Mouse (Mus musculus) limb, embryonic 14.5 days (tissue): ENCODE data around the gene Pde3a. TPM values are rescaled to one million over a fixed set of nuclear protein-coding genes. Genes with fewer than 3 reads are reported as not detected.

Experiments used
- ATAC-seq: fragments of 200-750 bp; cut with Nextera tagmentation; 2 replicates; pipeline ENCODE4 v1.8.0; 2017; ENCODE audit warnings: low read depth, moderate number of reproducible peaks, moderate TSS enrichment; ENCODE audit not compliant: low FRiP score
- DNase-seq: peaks from one replicate; pipeline ENCODE4 v3.0.0-alpha.2; 2015; ENCODE audit warnings: low spot score
- H3K27ac ChIP-seq: fragments of 300-500 bp; sonication (generic); replicated peaks from 2 replicates; pipeline ENCODE4 v1.5.1; 2014; ENCODE audit warnings: low read depth, mild to moderate bottlenecking, low read length, moderate library complexity, mixed read lengths
- H3K27me3 ChIP-seq: fragments of 300-500 bp; sonication (generic); 2 replicates; pipeline ENCODE4 v1.6.1; 2014; ENCODE audit warnings: low read length, mixed read lengths; ENCODE audit not compliant: control insufficient read depth, insufficient read depth
- H3K36me3 ChIP-seq: fragments of 300-500 bp; sonication (generic); 2 replicates; pipeline ENCODE4 v1.6.1; 2014; ENCODE audit warnings: mild to moderate bottlenecking, low read length, moderate library complexity, mixed read lengths; ENCODE audit not compliant: control insufficient read depth, insufficient read depth
- H3K4me1 ChIP-seq: fragments of 300-500 bp; sonication (generic); 2 replicates; pipeline ENCODE4 v1.6.1; 2014; ENCODE audit warnings: antibody characterized with exemption, low read length, mixed read lengths; ENCODE audit not compliant: control insufficient read depth, insufficient read depth
- H3K4me2 ChIP-seq: fragments of 300-500 bp; sonication (generic); replicated peaks from 2 replicates; pipeline ENCODE4 v1.6.1; 2014; ENCODE audit warnings: low read depth, mild to moderate bottlenecking, low read length, moderate library complexity; ENCODE audit not compliant: severe bottlenecking
- H3K4me3 ChIP-seq: fragments of 300-500 bp; sonication (generic); replicated peaks from 2 replicates; pipeline ENCODE4 v1.5.1; 2014; ENCODE audit warnings: low read length
- H3K9ac ChIP-seq: fragments of 300-500 bp; sonication (generic); 2 replicates; pipeline ENCODE4 v1.6.1; 2014; ENCODE audit warnings: mild to moderate bottlenecking, low read depth, low read length, moderate library complexity; ENCODE audit not compliant: severe bottlenecking
- H3K9me3 ChIP-seq: fragments of 300-500 bp; sonication (generic); 2 replicates; pipeline ENCODE4 v1.6.1; 2016; ENCODE audit warnings: low read length; ENCODE audit not compliant: control insufficient read depth
- POLR2A ChIP-seq: fragments of 200-500 bp; IDR thresholded peaks from 2 replicates; pipeline ENCODE4 v1.8.0; 2012; ENCODE audit warnings: inconsistent platforms, mild to moderate bottlenecking, moderate library complexity, borderline replicate concordance; ENCODE audit not compliant: insufficient read depth, insufficient read length; ENCODE audit errors: extremely low read depth
- WGBS: fragments of 180-500 bp; shearing (Covaris S2); extraction: QIAGEN DNeasy Blood & Tissue Kit; methylation state at CpG from one replicate; pipeline ENCODE4 v1.1.7; 2014; 5-methylcytosine and 5-hydroxymethylcytosine counted together
- polyA plus RNA-seq, 2 experiments: library from polyadenylated mRNA; depleted of rRNA in 1 of 2; stranded (reverse) in 1 of 2; unstranded in 1 of 2; fragments of >200 nt; fragmentation: Nextera tagmentation in 1 of 2; extraction: Ambion mirVana in 1 of 2; gene quantifications; 2 replicates each; pipeline versions ENCODE4 v1.2.1 to v1.2.3; 2012 to 2014

Gene Pde3a
- polyA plus RNA-seq, 2 experiments: 4.6 to 5.2 TPM

DNA sequence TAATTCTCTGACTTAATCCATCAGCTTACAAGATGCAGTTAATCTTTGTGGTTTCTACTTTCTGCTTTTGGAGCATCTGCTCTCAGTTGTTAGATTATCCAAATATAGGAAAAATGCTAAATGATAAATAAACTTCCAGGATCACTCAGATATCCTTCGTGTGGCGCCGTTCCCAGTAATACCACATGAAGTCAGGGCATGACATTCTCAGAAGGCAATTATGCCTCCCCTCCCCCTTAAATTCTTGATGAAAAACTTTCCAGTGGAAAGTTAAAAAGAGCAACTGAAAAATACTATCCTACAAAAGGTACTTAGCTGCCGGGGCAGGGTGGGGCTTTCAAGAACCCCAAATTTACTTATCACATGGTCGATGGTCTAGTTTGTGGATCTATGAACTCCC is 161.8 kb downstream of the Pde3a start:
- H3K4me3 ChIP-seq: no peak overlapping the region
- H3K4me2 ChIP-seq: no peak overlapping the region
- WGBS: 82% methylated on average over 5 of the region's 5 CpGs
- H3K4me1 ChIP-seq: no peaks in the 10 kb centered on the region
- no peaks in the 10 kb centered on the region for H3K27me3 ChIP-seq
- no peaks in the 10 kb centered on the region for H3K36me3 ChIP-seq
- H3K27ac ChIP-seq: no peak overlapping the region
- H3K9me3 ChIP-seq: no peaks in the 10 kb centered on the region
- no peak for DNase-seq
- H3K9ac ChIP-seq: no peak overlapping the region
- no peak for TF ChIP-seq POLR2A
- ATAC-seq: no peak

DNA sequence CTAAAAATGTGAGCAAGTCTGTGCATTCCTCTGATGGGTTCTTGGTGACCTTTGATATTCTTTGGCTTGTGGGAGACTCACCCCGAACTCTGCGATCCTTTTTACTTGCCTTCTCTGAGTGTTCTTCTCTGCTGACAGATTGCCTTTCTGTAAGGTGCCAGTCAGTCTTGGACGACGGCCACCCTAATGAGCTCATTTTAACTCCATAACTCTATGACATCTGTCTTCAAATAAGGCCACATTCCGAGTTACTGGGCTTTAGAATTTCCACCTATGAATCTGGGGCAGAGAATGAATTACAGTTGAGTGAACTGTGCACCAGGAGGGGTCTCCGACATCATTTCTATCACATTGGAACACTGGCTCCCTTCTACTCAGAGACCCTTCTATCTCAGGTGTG is 176.0 kb downstream of the Pde3a start:
- Histone ChIP-seq H3K4me2 (no peak overlapping the region), H3K9ac (no peak overlapping the region), H3K9me3 (no peaks in the 10 kb centered on the region), H3K4me1 (no peaks in the 10 kb centered on the region), H3K27me3 (no peaks in the 10 kb centered on the region), H3K36me3 (no peaks in the 10 kb centered on the region), H3K27ac (no peak overlapping the region), H3K4me3 (no peak overlapping the region)
- ATAC-seq (no peak), DNase-seq (no peak)
- 79% methylated on average over 6 of the region's 6 CpGs for WGBS
- no peak for TF ChIP-seq POLR2A

DNA sequence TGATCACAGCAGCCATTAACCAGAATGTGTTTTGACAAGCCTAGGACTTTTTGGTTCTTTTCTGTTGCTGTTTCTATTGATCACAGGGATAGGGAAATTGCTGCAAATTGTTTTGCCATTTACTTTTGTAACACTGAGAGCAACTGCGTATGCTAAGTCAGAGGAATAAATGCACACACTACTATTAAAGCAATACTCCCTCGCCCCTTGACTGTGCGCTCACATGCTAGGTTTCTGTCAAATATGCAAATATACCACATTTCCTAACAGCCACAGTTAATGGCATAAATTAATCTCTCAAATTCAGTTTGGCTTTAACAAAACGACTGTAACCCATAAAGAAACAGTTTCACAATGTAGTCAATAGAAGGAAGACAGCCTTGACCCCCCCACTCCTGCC is 179.5 kb downstream of the Pde3a start:
- Histone ChIP-seq H3K9me3 (no peaks in the 10 kb centered on the region), H3K36me3 (no peaks in the 10 kb centered on the region), H3K27ac (no peak overlapping the region), H3K9ac (no peak overlapping the region), H3K4me3 (no peak overlapping the region), H3K4me2 (no peak overlapping the region), H3K4me1 (no peaks in the 10 kb centered on the region), H3K27me3 (no peaks in the 10 kb centered on the region)
- DNase-seq (no peak), ATAC-seq (no peak)
- WGBS: 83% methylated on average over 4 of the region's 4 CpGs
- no peak for TF ChIP-seq POLR2A

DNA sequence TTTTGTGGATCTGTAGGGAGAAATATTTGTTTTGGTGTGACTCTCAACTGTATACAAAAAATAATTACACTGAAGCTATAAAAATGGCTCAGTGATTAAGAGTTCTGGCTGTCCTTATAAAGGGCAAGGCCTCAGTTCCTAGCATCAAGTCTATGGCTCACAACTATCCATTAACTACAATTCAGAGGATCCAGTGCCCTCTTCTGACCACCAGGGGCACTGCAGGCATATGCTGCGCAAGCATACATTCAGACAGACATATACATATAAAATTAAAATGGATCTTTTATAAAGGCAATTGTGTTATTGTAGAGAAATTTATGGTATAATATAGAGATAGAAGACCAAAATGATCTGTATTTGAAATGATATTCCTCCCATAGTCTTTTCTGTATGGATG is 181.1 kb downstream of the Pde3a start:
- H3K4me3 ChIP-seq: no peak overlapping the region
- DNase-seq (no peak), ATAC-seq (no peak)
- H3K9me3 ChIP-seq: no peaks in the 10 kb centered on the region
- peaks cover 7% of the 10 kb centered on the region for H3K4me1 ChIP-seq
- no peaks in the 10 kb centered on the region for H3K36me3 ChIP-seq
- TF ChIP-seq POLR2A: no peak
- no peak overlapping the region for H3K4me2 ChIP-seq
- no peaks in the 10 kb centered on the region for H3K27me3 ChIP-seq
- no peak overlapping the region for H3K27ac ChIP-seq
- WGBS: 97% methylated on average over 1 of the region's 1 CpGs
- no peak overlapping the region for H3K9ac ChIP-seq

DNA sequence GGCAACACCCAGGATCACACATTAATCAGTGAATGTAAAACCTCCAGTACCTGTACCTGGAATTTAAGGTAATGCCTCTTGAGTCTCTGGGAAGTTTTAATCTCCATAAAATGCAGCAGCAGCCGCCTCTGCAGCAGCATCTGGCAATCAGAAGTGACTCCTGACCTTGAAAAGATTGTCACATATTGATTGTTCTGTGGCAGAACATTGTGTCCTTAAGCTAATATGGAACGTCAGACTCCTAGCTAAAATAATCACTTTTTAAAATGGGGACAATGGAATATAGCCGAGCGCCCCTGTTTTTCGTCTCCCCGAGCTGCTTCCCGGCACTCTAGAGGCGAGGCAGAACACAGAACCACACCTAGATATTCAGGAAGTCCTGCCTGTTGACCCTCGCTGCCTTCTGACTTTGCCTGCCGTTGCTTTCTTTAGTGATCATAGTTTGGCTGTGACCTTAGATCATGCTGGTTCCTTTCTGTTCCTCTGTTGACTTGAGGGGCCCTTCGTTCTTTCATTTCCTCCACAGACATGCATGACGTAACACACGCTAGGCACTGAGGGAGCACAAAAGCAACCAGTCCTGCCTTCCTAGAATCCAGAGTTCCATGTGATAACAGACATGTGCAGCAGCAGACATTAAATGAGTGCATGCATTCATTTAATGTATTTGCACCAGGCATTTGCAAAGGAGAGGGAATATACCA is 183.4 kb downstream of the Pde3a start:
- ATAC-seq (no peak), DNase-seq (no peak)
- Histone ChIP-seq H3K4me3 (no peak overlapping the region), H3K9me3 (no peaks in the 10 kb centered on the region), H3K27ac (no peak overlapping the region), H3K27me3 (no peaks in the 10 kb centered on the region), H3K36me3 (no peaks in the 10 kb centered on the region), H3K9ac (no peak overlapping the region), H3K4me1 (peaks cover 7% of the 10 kb centered on the region), H3K4me2 (no peak overlapping the region)
- WGBS: 80% methylated on average over 13 of the region's 13 CpGs
- TF ChIP-seq POLR2A: no peak
